Mouse (Mus musculus) urinary bladder, postnatal 25 days (tissue): ENCODE measurements at regions not wholly inside any gene's neighbourhood (a gene's known extent, or its start where the extent isn't known, plus 50 kb on each side); places are given as distances from the start of the nearest gene placed in this dataset.

Experiments used
- DNase-seq: peaks from one replicate; pipeline ENCODE4 v3.0.0; 2022; ENCODE audit warnings: low spot score

DNA sequence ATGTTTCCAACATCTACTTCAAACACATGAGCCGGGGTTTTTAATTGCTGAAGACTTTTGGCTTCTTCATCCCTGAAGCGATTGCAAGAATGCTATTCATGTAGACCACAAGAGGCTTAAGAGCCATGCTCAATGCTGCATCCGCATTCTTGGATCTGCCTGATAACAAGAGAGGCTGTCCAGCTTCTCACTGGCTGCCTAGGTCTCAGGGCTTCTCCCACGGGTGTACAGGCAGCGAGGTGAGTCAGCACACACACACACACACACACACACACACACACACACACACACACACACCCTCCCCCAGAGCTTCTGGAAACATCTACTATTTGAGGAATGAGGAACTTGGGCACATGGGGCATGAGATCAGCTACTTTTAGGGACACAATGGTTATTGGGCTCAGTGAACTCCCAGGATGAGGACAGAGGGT is 261.1 kb downstream of the Tgfb2 start:
- peak; percentile 33 for DNase-seq

DNA sequence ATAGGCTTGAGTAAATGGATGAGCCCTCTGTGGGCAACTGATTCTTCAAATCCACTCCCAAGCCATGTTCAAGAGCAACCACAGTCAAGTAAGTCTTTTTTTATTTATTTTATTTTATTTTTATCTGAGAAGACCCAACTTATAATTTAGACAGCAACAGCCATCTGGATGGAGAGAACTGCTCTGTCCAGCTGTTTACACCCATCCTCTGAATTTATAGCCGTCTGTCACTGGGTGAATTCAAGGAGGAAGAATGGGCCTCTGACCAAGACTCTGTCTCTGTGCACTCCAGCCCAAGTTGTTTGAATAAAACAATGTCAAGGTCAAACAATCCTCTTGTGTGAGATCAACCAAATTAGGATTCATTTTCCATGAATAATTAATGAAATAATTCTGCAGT is 263.6 kb downstream of the Tgfb2 start:
- DNase-seq: no peak

DNA sequence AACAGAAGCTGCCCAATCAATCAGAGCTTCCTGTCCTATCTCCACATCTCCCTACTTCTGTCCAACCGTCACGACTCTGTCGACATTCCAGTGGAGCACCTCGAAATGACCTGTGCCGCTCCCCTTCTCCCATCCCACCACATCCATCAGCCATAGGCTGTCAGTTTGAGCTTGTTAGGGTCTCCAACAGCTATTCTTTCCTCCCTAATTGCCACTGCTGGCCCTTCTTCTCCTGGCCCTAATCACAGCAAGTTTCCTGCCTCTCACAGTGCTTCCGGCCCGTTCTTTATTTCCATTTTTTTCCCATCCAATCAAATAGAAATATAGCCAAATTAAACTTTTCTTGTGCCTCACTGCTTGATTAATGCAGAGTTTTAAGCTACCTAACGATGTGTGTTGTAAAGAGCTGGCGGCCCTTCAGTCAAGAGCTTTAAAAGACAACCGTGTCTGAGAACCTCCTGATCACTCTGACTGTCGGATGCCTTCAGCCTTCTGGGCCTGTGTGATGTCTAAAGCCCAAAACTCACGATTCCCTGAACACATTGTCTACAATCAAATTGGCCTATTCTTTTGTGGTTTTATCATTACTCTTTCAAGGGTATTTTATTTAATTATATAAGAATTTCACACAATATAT is 270.3 kb downstream of the Tgfb2 start:
- DNase-seq: no peak

DNA sequence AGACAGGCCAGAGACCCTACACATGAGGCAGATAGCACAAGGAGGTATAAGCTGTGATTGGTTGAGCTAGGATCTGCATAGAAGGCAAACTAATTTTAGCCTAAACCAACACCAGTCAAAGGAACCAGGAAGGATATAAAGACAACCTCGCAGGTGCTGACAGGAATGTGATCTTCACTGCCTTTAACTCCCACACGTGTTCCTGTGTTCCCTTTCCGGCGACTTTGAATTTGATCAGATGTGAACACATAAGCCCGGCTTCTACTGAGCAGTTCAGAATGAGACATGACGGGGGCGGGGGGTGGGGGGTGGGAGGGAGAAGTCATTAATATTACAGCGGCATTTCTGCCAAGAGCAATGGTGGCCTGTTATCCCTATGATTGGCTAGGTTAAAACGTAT is 271.0 kb downstream of the Tgfb2 start:
- DNase-seq: no peak

- no peak for DNase-seq
These were observed 271.8 kb downstream of the Tgfb2 start for GRCm38 (mm10) chr1:186434007-186434406.

- DNase-seq: no peak
These were observed 272.6 kb downstream of the Tgfb2 start for GRCm38 (mm10) chr1:186433169-186433665.

DNA sequence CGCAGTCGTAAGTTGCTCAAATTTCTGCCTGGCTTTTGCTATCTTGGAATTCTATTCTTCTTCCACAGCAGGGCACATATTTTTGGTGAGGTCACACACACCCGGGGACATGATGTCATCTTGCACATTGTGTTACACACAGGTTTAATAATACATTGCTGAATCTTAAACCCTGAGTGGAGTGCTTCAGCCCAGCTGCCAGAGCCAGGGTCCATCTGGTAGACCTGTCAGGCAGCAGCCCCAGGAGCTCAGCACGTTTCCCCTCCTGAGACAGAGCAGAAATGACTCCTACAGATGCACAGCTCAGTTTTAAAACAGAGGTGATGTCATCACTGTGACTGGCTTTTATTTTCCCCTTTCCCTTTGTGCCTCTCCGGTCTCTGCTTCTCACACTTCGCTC is 280.4 kb downstream of the Tgfb2 start:
- no peak for DNase-seq

DNA sequence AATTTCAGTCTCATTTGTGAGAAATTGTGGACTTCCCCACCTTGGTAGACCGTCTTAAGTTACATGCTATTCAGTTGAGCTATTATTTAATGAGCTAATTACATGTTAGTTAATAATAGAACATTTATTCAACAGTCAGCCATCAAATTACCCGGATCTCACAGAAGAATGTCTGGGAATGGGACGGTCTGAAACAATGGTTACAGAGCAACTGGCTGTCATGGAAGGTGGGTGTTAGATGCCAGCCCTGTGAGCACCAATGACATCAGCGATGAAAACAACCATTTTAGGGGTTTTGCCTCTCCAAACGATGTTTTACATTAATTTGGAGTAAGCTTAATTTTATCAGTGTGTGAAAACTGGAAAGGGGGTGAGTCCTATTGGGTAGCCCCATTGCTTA is 281.7 kb downstream of the Tgfb2 start:
- DNase-seq: no peak

- no peak for DNase-seq
These were observed 288.7 kb downstream of the Tgfb2 start for GRCm38 (mm10) chr1:186417101-186417500.

GRCm38 (mm10) chr1:186415321-186415720 is 290.5 kb downstream of the Tgfb2 start:
- no peak for DNase-seq

DNA sequence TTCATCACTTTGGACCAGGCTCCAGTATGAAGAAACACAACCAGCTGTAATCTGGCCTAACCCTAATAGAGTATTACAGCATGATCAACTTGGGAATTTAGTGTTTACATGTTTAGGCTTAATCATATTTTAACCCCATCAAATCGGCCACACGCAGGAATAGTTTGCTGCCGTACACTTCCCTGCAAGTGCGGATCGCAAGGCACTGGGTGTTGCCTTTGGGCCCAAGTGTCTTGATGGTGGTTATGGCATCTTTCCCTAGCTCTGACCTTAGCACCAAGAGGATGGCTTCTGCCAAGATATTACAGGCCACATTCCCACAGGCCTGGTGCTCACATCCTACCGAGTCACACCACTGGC is 291.9 kb downstream of the Tgfb2 start:
- DNase-seq: no peak

GRCm38 (mm10) chr1:186413064-186413885 is 292.5 kb downstream of the Tgfb2 start:
- no peak for DNase-seq

DNA sequence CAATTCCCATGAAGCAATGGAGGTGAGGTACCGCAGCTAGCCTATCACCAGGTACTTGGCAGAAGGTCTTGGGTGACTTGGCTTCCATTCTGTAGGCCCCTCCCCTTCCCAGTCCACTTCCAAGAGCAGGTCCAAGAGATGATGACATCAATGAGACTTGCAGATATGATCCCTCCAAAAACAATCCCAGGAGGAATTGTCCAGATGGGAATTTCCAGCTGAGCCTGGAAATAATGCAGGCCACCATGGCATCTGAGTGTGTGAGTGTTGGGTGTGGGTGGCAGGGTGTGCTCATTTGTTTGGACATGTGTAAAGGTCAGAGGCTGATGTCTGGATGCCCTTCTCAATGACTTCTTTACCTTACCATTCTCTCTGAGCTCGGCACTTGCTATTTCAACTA is 293.5 kb downstream of the Tgfb2 start:
- no peak for DNase-seq

- DNase-seq: no peak
These were observed 291.9 kb upstream of the Lyplal1 start for GRCm38 (mm10) chr1:186408986-186409441.

GRCm38 (mm10) chr1:186407656-186408055 is 290.5 kb upstream of the Lyplal1 start:
- DNase-seq: no peak

GRCm38 (mm10) chr1:186405693-186406092 is 288.6 kb upstream of the Lyplal1 start:
- DNase-seq: no peak

DNA sequence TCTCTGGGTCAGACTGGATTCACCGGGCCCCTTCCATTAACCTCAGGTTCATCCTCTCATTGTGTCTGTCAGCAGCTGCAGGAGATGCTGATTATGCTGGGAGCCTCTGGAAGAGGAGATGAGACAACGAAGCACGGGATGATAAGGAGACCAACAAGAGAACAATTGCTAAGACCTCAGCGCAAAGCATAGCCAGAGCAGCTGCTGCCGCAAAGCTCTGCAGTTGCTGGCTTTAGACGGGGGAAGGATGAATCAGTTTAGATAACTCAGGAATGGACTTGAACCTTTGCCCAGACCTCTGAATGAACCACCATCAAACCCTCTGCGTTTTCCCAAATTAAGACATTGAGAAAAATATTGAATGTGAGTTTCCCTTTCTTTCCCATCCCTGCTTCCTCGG is 282.7 kb upstream of the Lyplal1 start:
- DNase-seq: peak; percentile 20

DNA sequence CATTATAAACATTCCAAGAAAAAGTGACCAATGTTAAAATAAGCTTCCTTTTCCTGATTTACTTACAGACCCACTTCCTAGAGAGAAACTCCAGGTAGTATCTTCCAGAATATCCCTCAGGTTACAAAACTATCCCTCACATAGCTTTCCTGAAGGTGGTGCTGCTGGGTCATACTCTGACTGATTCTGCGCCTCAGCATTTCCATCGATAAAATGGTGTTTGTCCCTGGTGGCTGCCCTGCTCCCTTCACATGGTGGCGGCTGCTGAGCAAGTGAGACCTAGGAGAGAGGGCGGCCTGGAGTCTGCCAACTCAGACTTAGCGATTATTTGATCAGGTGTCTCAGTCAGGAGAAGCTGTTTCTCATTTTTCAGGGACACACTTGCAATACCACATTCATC is 275.9 kb upstream of the Lyplal1 start:
- no peak for DNase-seq

DNA sequence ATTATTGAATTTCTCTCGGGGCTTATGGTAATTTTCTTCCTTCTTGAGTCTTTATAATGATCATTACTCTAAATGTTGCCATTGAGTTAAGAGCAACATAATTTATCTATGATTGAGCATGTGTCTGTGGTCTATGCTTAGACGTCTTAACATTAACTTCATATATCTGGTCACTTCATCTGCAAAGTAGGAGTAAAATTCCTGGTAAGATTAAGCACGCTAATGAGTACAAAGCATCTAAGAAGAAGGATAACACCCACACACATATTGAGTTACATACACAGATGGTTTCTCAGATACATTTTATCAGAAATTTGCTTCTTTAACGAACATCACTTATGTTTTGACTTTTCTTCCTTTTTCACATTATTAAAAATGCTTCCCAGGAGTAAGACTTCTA is 267.3 kb upstream of the Lyplal1 start:
- DNase-seq: no peak

DNA sequence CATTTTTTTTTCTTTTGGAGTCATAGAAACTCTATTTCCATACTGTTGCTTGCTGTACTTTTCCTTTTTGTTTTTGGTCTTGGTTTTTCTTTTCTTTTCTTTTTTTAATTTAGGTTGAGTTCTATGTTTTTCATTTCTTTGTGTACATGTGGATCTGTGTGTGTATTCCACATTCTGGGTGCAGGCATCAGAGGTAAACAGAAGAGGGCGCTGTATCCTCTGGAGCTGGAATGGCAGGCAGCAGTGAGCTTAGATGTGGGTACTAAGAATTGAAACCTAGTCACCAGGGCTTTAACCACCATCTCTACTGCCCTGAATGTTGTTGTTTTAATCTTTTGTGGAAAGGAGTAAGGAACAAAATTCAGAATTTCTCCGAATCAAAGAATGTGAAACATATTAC is 266.3 kb upstream of the Lyplal1 start:
- no peak for DNase-seq

- DNase-seq: no peak
These were observed 265.9 kb upstream of the Lyplal1 start for GRCm38 (mm10) chr1:186383006-186383405.

DNA sequence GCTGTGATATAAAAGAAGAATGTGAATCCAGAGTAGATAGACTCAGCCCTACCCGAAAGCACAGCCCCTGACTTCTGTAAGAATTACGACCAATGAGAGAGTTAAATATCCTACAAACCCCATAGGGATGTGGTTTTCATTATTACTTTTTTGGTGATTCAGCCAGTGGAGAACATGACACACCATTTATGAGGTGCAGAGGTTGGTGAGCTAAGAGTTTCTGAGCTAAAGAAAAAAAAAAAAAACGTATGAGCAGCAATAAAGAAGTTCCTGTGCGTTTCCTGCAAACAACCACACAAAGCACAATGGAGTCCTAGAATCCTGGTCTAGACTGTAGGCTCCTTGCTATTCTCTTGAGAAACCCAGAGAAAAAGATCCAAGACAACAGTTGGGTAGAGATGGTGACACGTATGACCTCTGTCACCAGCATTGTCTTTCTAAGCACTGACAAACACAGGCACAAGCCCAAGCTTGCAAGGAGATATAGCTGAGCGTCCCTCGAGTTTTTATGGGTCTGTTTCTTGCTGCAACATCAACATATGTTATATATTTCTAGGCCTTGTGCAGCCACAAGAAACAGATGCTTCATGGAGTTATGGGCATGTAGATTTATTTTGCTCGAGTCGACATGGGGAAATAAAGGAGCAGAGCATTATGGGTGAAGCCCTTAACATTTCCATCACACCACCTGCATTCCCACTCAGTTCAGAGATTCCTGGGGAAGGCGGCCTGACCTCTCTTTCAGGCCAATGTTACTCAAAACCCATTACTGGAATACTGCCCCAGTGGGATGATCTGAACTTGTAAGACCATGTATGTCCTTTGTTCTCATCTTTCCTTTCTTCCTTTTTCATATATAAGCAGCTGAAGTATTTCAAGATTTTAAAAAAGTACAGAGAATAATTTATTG is 263.1 kb upstream of the Lyplal1 start:
- no peak for DNase-seq
